13 mouse cellular contexts compared by ENCODE assay signal in genomic region chr6:97887893-97888292, GRCm38 (mm10).
"Had no signal": no experiment of that assay in that cellular context is flagged by ENCODE, and none has a peak within 500 bp of the region (broad histone marks: within the 10 kb centered on the region; RNA-seq: fewer than 3 reads in every experiment).

No protein-coding gene starts in this region.

- DNase-seq: liver; lung, adult 2 months; lung, postnatal 36 days; right cerebral cortex, adult 18-20 months; right cerebral cortex, postnatal 25 days had no signal

- H3K9ac ChIP-seq: intestine, embryonic 15.5 days; limb, embryonic 12.5 days; liver, embryonic 15.5 days; midbrain, embryonic 12.5 days had no signal

- H3K36me3 ChIP-seq: intestine, embryonic 15.5 days; limb, embryonic 12.5 days; liver, embryonic 15.5 days; midbrain, embryonic 12.5 days had no signal

- H3K27ac ChIP-seq: intestine, embryonic 15.5 days; layer of hippocampus, adult 2 months; limb, embryonic 12.5 days; liver, embryonic 15.5 days; midbrain, embryonic 12.5 days had no signal

- H3K4me3 ChIP-seq: intestine, embryonic 15.5 days; layer of hippocampus, adult 2 months; limb, embryonic 12.5 days; liver, embryonic 15.5 days; megakaryocyte, embryonic 14.5 days; midbrain, embryonic 12.5 days had no signal

- H3K4me2 ChIP-seq: intestine, embryonic 15.5 days; limb, embryonic 12.5 days; liver, embryonic 15.5 days; midbrain, embryonic 12.5 days had no signal

- H3K27me3 ChIP-seq: intestine, embryonic 15.5 days; limb, embryonic 12.5 days; liver, embryonic 15.5 days; megakaryocyte, embryonic 14.5 days; midbrain, embryonic 12.5 days had no signal

- H3K9me3 ChIP-seq: intestine, embryonic 15.5 days; limb, embryonic 12.5 days; liver, embryonic 15.5 days; megakaryocyte, embryonic 14.5 days; midbrain, embryonic 12.5 days had no signal

- H3K4me1 ChIP-seq: intestine, embryonic 15.5 days; limb, embryonic 12.5 days; liver, embryonic 15.5 days had no signal

- ATAC-seq: intestine, embryonic 15.5 days; lung, postnatal 0 days; midbrain, embryonic 16.5 days had no signal
